Mouse (Mus musculus) bone marrow macrophage, adult 2 months (primary cell): ENCODE measurements around the gene Nhs.

ENCODE experiments used
- CTCF ChIP-seq: IDR thresholded peaks from 2 replicates; pipeline ENCODE4 v1.5.1; 2012; ENCODE audit warnings: low read depth, mild to moderate bottlenecking, low read length, moderate library complexity
- POLR2A ChIP-seq: IDR thresholded peaks from 2 replicates; pipeline ENCODE4 v1.6.1; 2012; ENCODE audit warnings: mild to moderate bottlenecking, low read depth, low read length, borderline replicate concordance

DNA sequence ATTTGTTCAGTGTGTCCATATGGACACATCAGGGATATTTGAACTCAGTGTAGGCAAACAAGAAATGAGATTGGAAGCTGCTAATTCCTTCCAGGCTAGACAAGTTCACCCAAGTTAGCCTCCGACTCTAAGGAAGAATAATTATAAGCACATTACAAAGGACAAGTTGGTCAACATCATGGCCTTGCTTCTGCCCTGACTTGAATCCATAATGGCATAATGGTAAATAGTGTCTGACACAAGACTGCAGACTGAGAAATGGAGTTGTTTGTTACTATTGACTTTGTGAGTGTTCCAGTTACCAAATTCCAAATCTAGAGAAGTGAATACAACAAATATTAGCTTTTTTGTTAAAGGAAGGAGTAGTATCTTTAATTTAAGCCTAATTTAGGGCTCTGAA, 196.7 kb downstream of the Nhs start:
- TF ChIP-seq CTCF (no peak), POLR2A (no peak)
